Mouse (Mus musculus): ENCODE results near the gene Havcr2. TPM values are rescaled to one million over a fixed set of nuclear protein-coding genes. Genes with fewer than 3 reads are reported as not detected.
A peak's percentile ranks its signal among the peaks of the same experiment; 100 is the strongest.

Gene Havcr2
- polyA plus RNA-seq, 1 experiment from 2014 or later = 0.19 TPM

GRCm38 (mm10) chr11:46437459-46438000 lies 17.2 kb upstream of the Havcr2 start:
- H3K27ac ChIP-seq = peak overlapping the region; percentile 91
- ATAC-seq (replicated peaks) = no peak; the same call in 1 of the 2 replicates
- peak overlapping the region; percentile 93 for H3K4me2 ChIP-seq
- H3K27me3 ChIP-seq (replicated peaks) = no peaks in the 10 kb centered on the region
- WGBS = 2% methylated on average over 23 of the region's 23 CpGs
- no peaks in the 10 kb centered on the region for H3K9me3 ChIP-seq
- H3K36me3 ChIP-seq (replicated peaks) = peaks cover 4% of the 10 kb centered on the region; the same call in 1 of the 2 replicates
- H3K9ac ChIP-seq = peak overlapping the region; percentile 92
- peaks cover 8% of the 10 kb centered on the region for H3K4me1 ChIP-seq
- peak overlapping the region; percentile 100 for H3K4me3 ChIP-seq

DNA sequence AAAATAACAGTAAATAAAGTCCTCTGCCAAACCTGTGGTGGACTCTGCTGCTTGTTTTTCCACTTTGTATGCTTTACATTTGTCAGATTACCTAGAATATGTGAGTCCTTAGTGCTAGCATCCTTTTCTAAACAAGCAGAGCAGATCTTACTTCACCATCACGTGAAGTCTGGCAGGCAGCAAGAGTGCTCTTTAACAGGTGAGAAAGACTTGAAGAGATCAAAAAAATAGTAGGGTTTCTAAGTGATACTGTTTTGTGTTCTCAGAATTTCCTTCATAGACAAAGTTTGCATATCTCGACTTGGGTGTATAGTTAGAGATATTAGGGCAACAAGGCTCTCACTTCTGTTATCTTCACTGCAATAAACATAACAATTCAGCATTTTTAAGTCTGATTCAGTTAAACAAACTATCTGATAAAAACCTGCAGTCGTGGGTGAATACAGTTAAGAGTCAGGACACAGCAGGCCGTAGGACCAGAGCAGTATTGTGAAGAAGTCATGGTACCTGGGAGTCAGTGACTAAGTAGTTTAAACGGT lies 15.7 kb upstream of the Havcr2 start:
- Histone ChIP-seq H3K4me2 (no peak overlapping the region), H3K27me3 (replicated peaks) (no peaks in the 10 kb centered on the region), H3K9me3 (no peaks in the 10 kb centered on the region), H3K9ac (no peak overlapping the region), H3K4me3 (no peak overlapping the region), H3K4me1 (peaks cover 8% of the 10 kb centered on the region), H3K36me3 (replicated peaks) (peaks cover 4% of the 10 kb centered on the region; the same call in 1 of the 2 replicates), H3K27ac (no peak overlapping the region)
- 91% methylated on average over 5 of the region's 5 CpGs for WGBS
- ATAC-seq (replicated peaks) = no peak

GRCm38 (mm10) chr11:46441774-46442173 lies 13.0 kb upstream of the Havcr2 start:
- no peak for ATAC-seq (replicated peaks)
- Histone ChIP-seq H3K36me3 (replicated peaks) (peaks cover 4% of the 10 kb centered on the region; the same call in 1 of the 2 replicates), H3K4me2 (no peak overlapping the region), H3K4me3 (no peak overlapping the region), H3K9me3 (no peaks in the 10 kb centered on the region), H3K4me1 (peaks cover 6% of the 10 kb centered on the region), H3K27ac (no peak overlapping the region), H3K9ac (no peak overlapping the region), H3K27me3 (replicated peaks) (no peaks in the 10 kb centered on the region)
- 100% methylated on average over 1 of the region's 1 CpGs for WGBS

GRCm38 (mm10) chr11:46443152-46443551 lies 11.6 kb upstream of the Havcr2 start:
- 94% methylated on average over 1 of the region's 1 CpGs for WGBS
- H3K27ac ChIP-seq = no peak overlapping the region
- H3K4me2 ChIP-seq = no peak overlapping the region
- no peaks in the 10 kb centered on the region for H3K4me1 ChIP-seq
- no peaks in the 10 kb centered on the region for H3K27me3 ChIP-seq (replicated peaks)
- H3K36me3 ChIP-seq (replicated peaks) = peaks cover 4% of the 10 kb centered on the region; the same call in 1 of the 2 replicates
- no peak for ATAC-seq (replicated peaks)
- H3K4me3 ChIP-seq = no peak overlapping the region
- H3K9ac ChIP-seq = no peak overlapping the region
- H3K9me3 ChIP-seq = no peaks in the 10 kb centered on the region

GRCm38 (mm10) chr11:46443979-46444378 lies 10.8 kb upstream of the Havcr2 start:
- 91% methylated on average over 5 of the region's 5 CpGs for WGBS
- no peaks in the 10 kb centered on the region for H3K4me1 ChIP-seq
- no peaks in the 10 kb centered on the region for H3K9me3 ChIP-seq
- no peaks in the 10 kb centered on the region for H3K27me3 ChIP-seq (replicated peaks)
- no peak for ATAC-seq (replicated peaks)
- no peak overlapping the region for H3K9ac ChIP-seq
- H3K4me2 ChIP-seq = no peak overlapping the region
- no peak overlapping the region for H3K4me3 ChIP-seq
- peaks cover 4% of the 10 kb centered on the region; the same call in 1 of the 2 replicates for H3K36me3 ChIP-seq (replicated peaks)
- H3K27ac ChIP-seq = no peak overlapping the region

GRCm38 (mm10) chr11:46446150-46446549 lies 8.6 kb upstream of the Havcr2 start:
- H3K27ac ChIP-seq = no peak overlapping the region
- ATAC-seq (replicated peaks) = no peak
- no peaks in the 10 kb centered on the region for H3K4me1 ChIP-seq
- H3K4me3 ChIP-seq = no peak overlapping the region
- H3K9ac ChIP-seq = no peak overlapping the region
- 92% methylated on average over 6 of the region's 6 CpGs for WGBS
- H3K9me3 ChIP-seq = no peaks in the 10 kb centered on the region
- H3K4me2 ChIP-seq = no peak overlapping the region
- no peaks in the 10 kb centered on the region for H3K27me3 ChIP-seq (replicated peaks)
- H3K36me3 ChIP-seq (replicated peaks) = 0 out of 2 replicates have a peak, but pooled peaks cover 4% of the 10 kb centered on the region

GRCm38 (mm10) chr11:46447644-46448484 lies 6.9 kb upstream of the Havcr2 start:
- no peaks in the 10 kb centered on the region for H3K36me3 ChIP-seq (replicated peaks)
- H3K4me3 ChIP-seq = no peak overlapping the region
- WGBS = 78% methylated on average over 13 of the region's 13 CpGs
- no peak for ATAC-seq (replicated peaks)
- no peaks in the 10 kb centered on the region for H3K4me1 ChIP-seq
- no peak overlapping the region for H3K27ac ChIP-seq
- H3K9me3 ChIP-seq = no peaks in the 10 kb centered on the region
- no peaks in the 10 kb centered on the region for H3K27me3 ChIP-seq (replicated peaks)
- H3K9ac ChIP-seq = no peak overlapping the region
- H3K4me2 ChIP-seq = no peak overlapping the region

- H3K27me3 ChIP-seq (replicated peaks) = no peaks in the 10 kb centered on the region
- 83% methylated on average over 11 of the region's 11 CpGs for WGBS
- no peak overlapping the region for H3K4me3 ChIP-seq
- H3K4me1 ChIP-seq = no peaks in the 10 kb centered on the region
- H3K36me3 ChIP-seq (replicated peaks) = no peaks in the 10 kb centered on the region
- H3K27ac ChIP-seq = no peak overlapping the region
- no peak overlapping the region for H3K4me2 ChIP-seq
- no peaks in the 10 kb centered on the region for H3K9me3 ChIP-seq
- no peak overlapping the region for H3K9ac ChIP-seq
- ATAC-seq (replicated peaks) = no peak
These were observed 5.2 kb upstream of the Havcr2 start for GRCm38 (mm10) chr11:46449461-46450080.

GRCm38 (mm10) chr11:46459960-46460359 lies 5.2 kb downstream of the Havcr2 start:
- no peaks in the 10 kb centered on the region for H3K27me3 ChIP-seq (replicated peaks)
- H3K9ac ChIP-seq = no peak overlapping the region
- no peaks in the 10 kb centered on the region for H3K9me3 ChIP-seq
- H3K4me1 ChIP-seq = no peaks in the 10 kb centered on the region
- 89% methylated on average over 3 of the region's 3 CpGs for WGBS
- no peak overlapping the region for H3K4me3 ChIP-seq
- no peak for ATAC-seq (replicated peaks)
- H3K36me3 ChIP-seq (replicated peaks) = no peaks in the 10 kb centered on the region
- no peak overlapping the region for H3K27ac ChIP-seq
- no peak overlapping the region for H3K4me2 ChIP-seq

DNA sequence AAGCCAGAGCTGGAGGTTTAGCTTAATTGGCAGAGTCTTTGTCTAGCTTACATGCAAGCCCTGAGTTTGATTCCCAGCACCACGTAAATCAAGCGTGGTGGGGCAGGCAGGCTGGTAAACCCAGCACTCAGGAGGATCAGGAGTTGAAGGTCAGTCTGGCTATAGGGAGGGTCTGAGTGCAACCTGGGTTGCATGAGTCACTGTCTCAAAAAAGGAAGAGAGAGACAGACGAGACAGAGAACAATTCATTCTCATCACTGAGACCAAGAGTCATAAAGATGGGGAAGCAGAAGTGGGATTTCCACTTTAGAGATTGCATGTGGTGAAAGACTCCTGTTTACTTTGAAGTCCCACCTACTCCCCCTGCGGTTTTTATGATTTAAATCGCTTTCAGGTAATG lies 6.6 kb downstream of the Havcr2 start:
- Histone ChIP-seq H3K4me2 (no peak overlapping the region), H3K9me3 (no peaks in the 10 kb centered on the region), H3K4me3 (no peak overlapping the region), H3K27ac (no peak overlapping the region), H3K4me1 (no peaks in the 10 kb centered on the region), H3K9ac (no peak overlapping the region), H3K27me3 (replicated peaks) (no peaks in the 10 kb centered on the region), H3K36me3 (replicated peaks) (no peaks in the 10 kb centered on the region)
- 83% methylated on average over 5 of the region's 5 CpGs for WGBS
- ATAC-seq (replicated peaks) = no peak

GRCm38 (mm10) chr11:46461931-46462330 lies 7.2 kb downstream of the Havcr2 start:
- Histone ChIP-seq H3K4me2 (no peak overlapping the region), H3K9me3 (no peaks in the 10 kb centered on the region), H3K27me3 (replicated peaks) (no peaks in the 10 kb centered on the region), H3K27ac (no peak overlapping the region), H3K36me3 (replicated peaks) (no peaks in the 10 kb centered on the region), H3K9ac (no peak overlapping the region), H3K4me3 (no peak overlapping the region), H3K4me1 (no peaks in the 10 kb centered on the region)
- WGBS = 71% methylated on average over 5 of the region's 5 CpGs
- ATAC-seq (replicated peaks) = no peak

- no peak for ATAC-seq (replicated peaks)
- Histone ChIP-seq H3K9ac (no peak overlapping the region), H3K9me3 (no peaks in the 10 kb centered on the region), H3K36me3 (replicated peaks) (no peaks in the 10 kb centered on the region), H3K4me3 (no peak overlapping the region), H3K4me1 (no peaks in the 10 kb centered on the region), H3K4me2 (no peak overlapping the region), H3K27ac (no peak overlapping the region), H3K27me3 (replicated peaks) (no peaks in the 10 kb centered on the region)
- WGBS = 96% methylated on average over 2 of the region's 2 CpGs
These were observed 12.1 kb downstream of the Havcr2 start for GRCm38 (mm10) chr11:46466878-46467277.

All from midbrain, embryonic 15.5 days (tissue).